Mouse (Mus musculus) hindbrain, embryonic 14.5 days (tissue): ENCODE measurements at regions not wholly inside any gene's neighbourhood (a gene's known extent, or its start where the extent isn't known, plus 50 kb on each side); places are given as distances from the start of the nearest gene placed in this dataset.

Experiments used
- ATAC-seq: fragments of 200-750 bp; cut with Nextera tagmentation; 2 replicates; pipeline ENCODE4 v1.8.0; 2017; ENCODE audit warnings: moderate number of reproducible peaks, mild to moderate bottlenecking, moderate TSS enrichment, moderate library complexity; ENCODE audit not compliant: low FRiP score
- DNase-seq: peaks from one replicate; pipeline ENCODE4 v3.0.0-alpha.2; 2015; ENCODE audit warnings: low spot score
- H3K27ac ChIP-seq: fragments of 300-500 bp; sonication (generic); 2 replicates; pipeline ENCODE4 v1.5.1; 2014; ENCODE audit warnings: mild to moderate bottlenecking, moderate library complexity
- H3K27me3 ChIP-seq: fragments of 300-500 bp; sonication (generic); 2 replicates; pipeline ENCODE4 v1.6.1; 2014; ENCODE audit warnings: mild to moderate bottlenecking, low read length, mixed read lengths; ENCODE audit not compliant: control insufficient read depth, insufficient read depth
- H3K36me3 ChIP-seq: fragments of 300-500 bp; sonication (generic); replicated peaks from 2 replicates; pipeline ENCODE4 v1.6.1; 2014; ENCODE audit not compliant: control insufficient read depth, insufficient read depth
- H3K4me1 ChIP-seq: fragments of 300-500 bp; sonication (generic); replicated peaks from 2 replicates; pipeline ENCODE4 v1.6.1; 2014; ENCODE audit warnings: antibody characterized with exemption, low read length, mixed read lengths; ENCODE audit not compliant: control insufficient read depth, insufficient read depth
- H3K4me2 ChIP-seq: fragments of 300-500 bp; sonication (generic); replicated peaks from 2 replicates; pipeline ENCODE4 v1.6.1; 2014; ENCODE audit warnings: mild to moderate bottlenecking, moderate library complexity
- H3K4me3 ChIP-seq: fragments of 300-500 bp; sonication (generic); replicated peaks from 2 replicates; pipeline ENCODE4 v1.5.1; 2014; ENCODE audit warnings: mild to moderate bottlenecking, low read length
- H3K9ac ChIP-seq: fragments of 300-500 bp; sonication (generic); 2 replicates; pipeline ENCODE4 v1.6.1; 2014
- H3K9me3 ChIP-seq: fragments of 300-500 bp; sonication (generic); 2 replicates; pipeline ENCODE4 v1.6.1; 2016; ENCODE audit warnings: low read length; ENCODE audit not compliant: control insufficient read depth
- WGBS: fragments of 180-500 bp; shearing (Covaris S2); extraction: QIAGEN DNeasy Blood & Tissue Kit; methylation state at CpG from one replicate; pipeline ENCODE4 v1.1.7; 2014; 5-methylcytosine and 5-hydroxymethylcytosine counted together

GRCm38 (mm10) chr12:26885831-26886634, 417.0 kb downstream of the Cmpk2 start:
- peak overlapping the region; percentile 35; the same call in 1 of the 2 replicates for H3K9ac ChIP-seq
- no peaks in the 10 kb centered on the region for H3K27me3 ChIP-seq
- no peak overlapping the region for H3K4me3 ChIP-seq
- ATAC-seq: peak; percentile 58
- peak overlapping the region; percentile 88 for H3K27ac ChIP-seq
- H3K9me3 ChIP-seq: no peaks in the 10 kb centered on the region
- peak overlapping the region; percentile 33 for H3K4me2 ChIP-seq
- WGBS: 10% methylated on average over 12 of the region's 12 CpGs
- H3K4me1 ChIP-seq: peaks cover 52% of the 10 kb centered on the region
- DNase-seq: peak; percentile 48
- no peaks in the 10 kb centered on the region for H3K36me3 ChIP-seq

- 28% methylated on average over 3 of the region's 3 CpGs for WGBS
- Histone ChIP-seq H3K4me2 (no peak overlapping the region), H3K9me3 (no peaks in the 10 kb centered on the region), H3K4me1 (peaks cover 46% of the 10 kb centered on the region), H3K27ac (peak overlapping the region; percentile 88), H3K27me3 (no peaks in the 10 kb centered on the region), H3K9ac (no peak overlapping the region), H3K36me3 (no peaks in the 10 kb centered on the region), H3K4me3 (no peak overlapping the region)
- ATAC-seq: no peak
- no peak for DNase-seq
These were observed 416.1 kb downstream of the Cmpk2 start for GRCm38 (mm10) chr12:26885083-26885482.

- Histone ChIP-seq H3K9me3 (no peaks in the 10 kb centered on the region), H3K27ac (peak overlapping the region; percentile 88), H3K4me2 (no peak overlapping the region), H3K4me3 (no peak overlapping the region), H3K9ac (no peak overlapping the region), H3K27me3 (no peaks in the 10 kb centered on the region), H3K4me1 (peaks cover 46% of the 10 kb centered on the region), H3K36me3 (no peaks in the 10 kb centered on the region)
- DNase-seq (no peak), ATAC-seq (no peak)
- 24% methylated on average over 5 of the region's 5 CpGs for WGBS
These were observed 415.2 kb downstream of the Cmpk2 start for GRCm38 (mm10) chr12:26884156-26884555.

- H3K27ac ChIP-seq: peak overlapping the region; percentile 60
- peak; percentile 75 for ATAC-seq
- H3K4me1 ChIP-seq: peaks cover 16% of the 10 kb centered on the region
These were observed 408.7 kb downstream of the Cmpk2 start for GRCm38 (mm10) chr12:26877691-26878121.

GRCm38 (mm10) chr12:26877284-26877683, 408.3 kb downstream of the Cmpk2 start:
- ATAC-seq (no peak), DNase-seq (no peak)
- Histone ChIP-seq H3K4me1 (peaks cover 16% of the 10 kb centered on the region), H3K27me3 (no peaks in the 10 kb centered on the region), H3K27ac (peak overlapping the region; percentile 60), H3K4me3 (no peak overlapping the region), H3K9me3 (no peaks in the 10 kb centered on the region), H3K9ac (no peak overlapping the region), H3K36me3 (no peaks in the 10 kb centered on the region), H3K4me2 (no peak overlapping the region)
- 58% methylated on average over 3 of the region's 3 CpGs for WGBS

More at GRCm38 (mm10) chr12:26877691-26878121, 408.7 kb downstream of the Cmpk2 start:
- Histone ChIP-seq H3K4me3 (no peak overlapping the region), H3K4me2 (no peak overlapping the region), H3K9me3 (no peaks in the 10 kb centered on the region), H3K36me3 (no peaks in the 10 kb centered on the region), H3K27me3 (no peaks in the 10 kb centered on the region), H3K9ac (no peak overlapping the region)
- peak; percentile 58 for DNase-seq
- 28% methylated on average over 2 of the region's 2 CpGs for whole genome bisulfite sequencing

DNA sequence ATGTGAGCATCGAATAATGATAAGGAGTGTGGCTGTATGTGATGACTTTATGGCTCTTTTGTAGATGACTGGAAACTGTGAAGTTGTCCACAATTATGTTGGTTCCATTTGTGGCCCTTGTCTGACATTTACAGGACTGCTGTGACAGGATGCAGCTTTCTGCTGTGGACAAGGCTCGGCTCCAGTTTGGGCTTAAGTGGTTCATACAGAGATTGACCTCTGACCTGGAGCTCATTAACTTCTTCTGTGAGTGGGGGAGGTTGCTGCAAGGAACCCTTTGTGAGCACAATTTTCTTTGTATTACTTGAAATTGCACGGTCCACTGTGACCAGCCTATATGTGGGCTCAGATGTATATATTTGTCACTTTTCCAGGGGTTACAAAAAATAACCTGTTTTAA, 403.5 kb downstream of the Cmpk2 start:
- no peak overlapping the region for H3K4me3 ChIP-seq
- 29% methylated on average over 3 of the region's 3 CpGs for WGBS
- H3K36me3 ChIP-seq: no peaks in the 10 kb centered on the region
- H3K9ac ChIP-seq: no peak overlapping the region
- H3K9me3 ChIP-seq: no peaks in the 10 kb centered on the region
- no peak overlapping the region for H3K27ac ChIP-seq
- DNase-seq (no peak), ATAC-seq (no peak)
- H3K4me1 ChIP-seq: peaks cover 7% of the 10 kb centered on the region
- no peaks in the 10 kb centered on the region for H3K27me3 ChIP-seq
- H3K4me2 ChIP-seq: no peak overlapping the region

- no peak for ATAC-seq
- Histone ChIP-seq H3K27me3 (no peaks in the 10 kb centered on the region), H3K4me2 (no peak overlapping the region), H3K4me1 (0 out of 2 replicates have a peak, but pooled peaks cover 4% of the 10 kb centered on the region), H3K27ac (peak overlapping the region; percentile 58), H3K9ac (no peak overlapping the region), H3K36me3 (no peaks in the 10 kb centered on the region), H3K9me3 (no peaks in the 10 kb centered on the region), H3K4me3 (no peak overlapping the region)
- DNase-seq: no peak
- WGBS: 63% methylated on average over 6 of the region's 6 CpGs
These were observed 398.7 kb downstream of the Cmpk2 start for GRCm38 (mm10) chr12:26867731-26868130.

DNA sequence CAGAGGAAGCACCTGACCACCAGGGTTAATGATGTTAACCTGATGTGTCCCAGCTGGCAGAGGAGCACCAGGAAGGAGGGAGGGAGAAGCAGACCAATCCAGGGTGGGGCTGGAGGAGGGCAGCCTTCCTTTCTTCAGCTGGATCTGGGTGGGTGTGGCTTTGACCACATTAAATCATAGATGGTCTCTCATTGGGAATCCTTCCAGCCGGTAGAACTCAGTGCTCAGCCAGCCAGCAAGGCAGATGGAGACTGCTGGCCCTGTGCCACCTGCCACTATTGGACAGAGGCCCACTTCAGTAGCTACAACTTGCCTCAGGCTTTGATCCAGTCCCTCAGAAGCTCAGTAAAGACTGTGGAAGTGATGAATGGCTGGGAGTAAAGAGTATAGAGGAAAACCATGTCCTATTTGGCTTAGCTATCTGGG, 386.1 kb downstream of the Cmpk2 start:
- H3K27ac ChIP-seq: no peak overlapping the region
- H3K4me2 ChIP-seq: no peak overlapping the region
- H3K27me3 ChIP-seq: no peaks in the 10 kb centered on the region
- DNase-seq (peak; percentile 84), ATAC-seq (peak; percentile 79)
- peaks cover 12% of the 10 kb centered on the region; the same call in 1 of the 2 replicates for H3K9me3 ChIP-seq
- no peaks in the 10 kb centered on the region for H3K4me1 ChIP-seq
- WGBS: 28% methylated on average over 1 of the region's 1 CpGs
- H3K36me3 ChIP-seq: no peaks in the 10 kb centered on the region
- H3K9ac ChIP-seq: no peak overlapping the region
- H3K4me3 ChIP-seq: no peak overlapping the region

DNA sequence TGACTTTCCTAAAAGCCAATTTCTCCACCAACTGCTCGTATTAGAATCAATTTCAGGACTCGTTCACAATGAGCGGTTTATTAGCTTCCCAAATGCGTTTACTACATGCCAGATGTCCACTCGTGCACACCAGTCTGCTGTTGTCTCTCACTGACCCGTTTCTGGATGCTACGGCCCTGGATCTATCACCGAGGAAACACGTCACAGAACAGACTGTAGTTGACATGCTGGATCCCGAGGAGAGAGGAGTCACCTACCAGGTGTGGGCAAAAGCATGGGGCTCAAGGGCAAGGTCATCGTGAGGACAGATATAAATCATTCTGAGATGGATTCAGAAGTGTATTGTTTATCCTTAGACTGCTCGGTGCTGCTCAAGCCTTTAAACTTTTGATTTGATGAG, 375.9 kb downstream of the Cmpk2 start:
- no peaks in the 10 kb centered on the region for H3K36me3 ChIP-seq
- no peaks in the 10 kb centered on the region for H3K9me3 ChIP-seq
- no peak overlapping the region for H3K4me2 ChIP-seq
- H3K27me3 ChIP-seq: no peaks in the 10 kb centered on the region
- H3K4me3 ChIP-seq: no peak overlapping the region
- DNase-seq: no peak
- no peak for ATAC-seq
- H3K27ac ChIP-seq: no peak overlapping the region
- H3K9ac ChIP-seq: no peak overlapping the region
- 47% methylated on average over 12 of the region's 12 CpGs for WGBS
- peaks cover 4% of the 10 kb centered on the region; the same call in 1 of the 2 replicates for H3K4me1 ChIP-seq
